Mouse (Mus musculus) midbrain, embryonic 16.5 days (tissue): ENCODE results near the gene Agps. TPM values are rescaled to one million over a fixed set of nuclear protein-coding genes. Genes with fewer than 3 reads are reported as not detected.

Experiments
- ATAC-seq: fragments of 200-750 bp; cut with Nextera tagmentation; 2 replicates; pipeline ENCODE4 v1.8.0; 2017; ENCODE audit warnings: moderate TSS enrichment
- H3K27ac ChIP-seq: fragments of 300-500 bp; sonication (generic); 2 replicates; pipeline ENCODE4 v1.5.1; 2014; ENCODE audit warnings: mild to moderate bottlenecking, low read length, mixed read lengths
- H3K27me3 ChIP-seq: fragments of 300-500 bp; sonication (generic); 2 replicates; pipeline ENCODE4 v1.6.1; 2014; ENCODE audit warnings: low read depth, low read length, mixed read lengths; ENCODE audit not compliant: control insufficient read depth, insufficient read depth
- H3K36me3 ChIP-seq: fragments of 300-500 bp; sonication (generic); 2 replicates; pipeline ENCODE4 v1.6.1; 2014; ENCODE audit warnings: mild to moderate bottlenecking, low read length, moderate library complexity, mixed read lengths; ENCODE audit not compliant: control insufficient read depth, insufficient read depth
- H3K4me1 ChIP-seq: fragments of 300-500 bp; sonication (generic); 2 replicates; pipeline ENCODE4 v1.6.1; 2014; ENCODE audit warnings: mild to moderate bottlenecking, low read length, mixed read lengths; ENCODE audit not compliant: control insufficient read depth, insufficient read depth
- H3K4me2 ChIP-seq: fragments of 300-500 bp; sonication (generic); 2 replicates; pipeline ENCODE4 v1.6.1; 2014; ENCODE audit warnings: mild to moderate bottlenecking, low read length, mixed read lengths
- H3K4me3 ChIP-seq: fragments of 300-500 bp; sonication (generic); 2 replicates; pipeline ENCODE4 v1.5.1; 2014; ENCODE audit warnings: low read depth, mild to moderate bottlenecking, low read length, moderate library complexity, mixed read lengths
- H3K9ac ChIP-seq: fragments of 300-500 bp; sonication (generic); 2 replicates; pipeline ENCODE4 v1.6.1; 2014; ENCODE audit warnings: low read depth, low read length, mixed read lengths
- H3K9me3 ChIP-seq: fragments of 300-500 bp; sonication (generic); replicated peaks from 2 replicates; pipeline ENCODE4 v1.6.1; 2014; ENCODE audit warnings: mild to moderate bottlenecking, low read length, mixed read lengths; ENCODE audit not compliant: control insufficient read depth, poor library complexity, severe bottlenecking
- WGBS: fragments of 180-500 bp; shearing (Covaris S2); extraction: QIAGEN DNeasy Blood & Tissue Kit; methylation state at CpG from one replicate; pipeline ENCODE4 v1.1.7; 2014; 5-methylcytosine and 5-hydroxymethylcytosine counted together
- polyA plus RNA-seq: library from polyadenylated mRNA; unstranded; fragments of >200 nt; fragmentation: Nextera tagmentation; extraction: Ambion mirVana; gene quantifications from 2 replicates; pipeline ENCODE4 v1.2.1, GENCODE M21; 2015

Gene Agps
- polyA plus RNA-seq, 1 experiment from 2014 or later: 26.5 TPM

DNA sequence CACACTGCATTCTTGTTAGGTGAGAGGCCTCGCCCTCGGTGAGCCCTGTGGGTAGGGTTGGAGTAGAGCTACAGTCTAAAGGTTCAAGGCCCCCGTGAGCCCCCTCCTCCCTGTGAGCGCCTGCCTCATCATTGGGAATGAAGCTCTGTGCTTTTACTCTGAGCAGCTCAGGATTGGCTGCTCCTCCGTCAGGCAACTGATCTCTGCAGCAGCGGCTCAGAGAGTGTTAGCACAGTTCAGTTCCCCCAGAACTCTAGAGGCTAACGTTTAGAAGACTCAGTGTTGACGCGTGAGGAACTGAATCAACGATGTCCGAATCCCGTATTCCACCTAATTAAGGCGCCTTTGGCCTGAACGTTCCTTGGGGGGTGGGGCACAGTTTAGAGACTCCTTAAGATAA is 123.7 kb downstream of the Agps start:
- Histone ChIP-seq H3K36me3 (no peaks in the 10 kb centered on the region), H3K4me2 (no peak overlapping the region), H3K4me1 (peaks cover 15% of the 10 kb centered on the region), H3K9ac (no peak overlapping the region), H3K9me3 (no peaks in the 10 kb centered on the region), H3K27me3 (no peaks in the 10 kb centered on the region), H3K27ac (no peak overlapping the region), H3K4me3 (no peak overlapping the region)
- no peak for ATAC-seq
- 49% methylated on average over 14 of the region's 14 CpGs for WGBS

- WGBS: 20% methylated on average over 18 of the region's 18 CpGs
Observed at GRCm38 (mm10) chr2:75959183-75959849, 127.3 kb downstream of the Agps start.

GRCm38 (mm10) chr2:75959850-75960365 is 127.9 kb downstream of the Agps start:
- H3K36me3 ChIP-seq: no peaks in the 10 kb centered on the region
- peak overlapping the region; percentile 9; the same call in 1 of the 2 replicates for H3K4me3 ChIP-seq
- 7% methylated on average over 15 of the region's 15 CpGs for WGBS
- no peaks in the 10 kb centered on the region for H3K27me3 ChIP-seq
- H3K27ac ChIP-seq: peak overlapping the region; percentile 40; the same call in 1 of the 2 replicates
- no peaks in the 10 kb centered on the region for H3K9me3 ChIP-seq
- peak overlapping the region; percentile 48 for H3K4me2 ChIP-seq
- peak; percentile 73; the same call in 1 of the 2 replicates for ATAC-seq
- H3K9ac ChIP-seq: peak overlapping the region; percentile 40
- H3K4me1 ChIP-seq: peaks cover 20% of the 10 kb centered on the region

More at GRCm38 (mm10) chr2:75959183-75959849, 127.3 kb downstream of the Agps start:
- peak overlapping the region; percentile 40; the same call in 1 of the 2 replicates for H3K9ac ChIP-seq
- peak overlapping the region; percentile 40; the same call in 1 of the 2 replicates for H3K27ac ChIP-seq
- peak; percentile 48; the same call in 1 of the 2 replicates for ATAC-seq
- peaks cover 15% of the 10 kb centered on the region for H3K4me1 ChIP-seq
- H3K4me2 ChIP-seq: peak overlapping the region; percentile 48
- H3K27me3 ChIP-seq: no peaks in the 10 kb centered on the region
- no peaks in the 10 kb centered on the region for H3K9me3 ChIP-seq
- peak overlapping the region; percentile 9; the same call in 1 of the 2 replicates for H3K4me3 ChIP-seq
- no peaks in the 10 kb centered on the region for H3K36me3 ChIP-seq

GRCm38 (mm10) chr2:75960366-75961330 is 128.7 kb downstream of the Agps start:
- ATAC-seq: 0 out of 2 replicates have a peak, but pooled peaks have one; percentile 32
- no peak overlapping the region for H3K4me3 ChIP-seq
- H3K27ac ChIP-seq: no peak overlapping the region
- peak overlapping the region; percentile 48 for H3K4me2 ChIP-seq
- H3K9me3 ChIP-seq: no peaks in the 10 kb centered on the region
- 51% methylated on average over 15 of the region's 15 CpGs for WGBS
- H3K4me1 ChIP-seq: peaks cover 21% of the 10 kb centered on the region
- H3K9ac ChIP-seq: peak overlapping the region; percentile 40; the same call in 1 of the 2 replicates
- H3K36me3 ChIP-seq: no peaks in the 10 kb centered on the region
- no peaks in the 10 kb centered on the region for H3K27me3 ChIP-seq

GRCm38 (mm10) chr2:75963211-75963840 is 131.3 kb downstream of the Agps start:
- Histone ChIP-seq H3K9ac (no peak overlapping the region), H3K36me3 (no peaks in the 10 kb centered on the region), H3K27ac (no peak overlapping the region), H3K4me2 (no peak overlapping the region), H3K27me3 (no peaks in the 10 kb centered on the region), H3K4me1 (peaks cover 21% of the 10 kb centered on the region), H3K9me3 (no peaks in the 10 kb centered on the region), H3K4me3 (no peak overlapping the region)
- WGBS: 40% methylated on average over 10 of the region's 10 CpGs
- ATAC-seq: no peak

GRCm38 (mm10) chr2:75964051-75964450 is 132.1 kb downstream of the Agps start:
- Histone ChIP-seq H3K4me2 (peak overlapping the region; percentile 49; the same call in 1 of the 2 replicates), H3K27ac (no peak overlapping the region), H3K4me1 (peaks cover 20% of the 10 kb centered on the region), H3K9me3 (no peaks in the 10 kb centered on the region), H3K36me3 (no peaks in the 10 kb centered on the region), H3K9ac (no peak overlapping the region), H3K4me3 (no peak overlapping the region), H3K27me3 (no peaks in the 10 kb centered on the region)
- ATAC-seq: no peak
- WGBS: 62% methylated on average over 5 of the region's 5 CpGs

GRCm38 (mm10) chr2:75964512-75964911 is 132.5 kb downstream of the Agps start:
- no peaks in the 10 kb centered on the region for H3K9me3 ChIP-seq
- H3K27ac ChIP-seq: no peak overlapping the region
- 16% methylated on average over 14 of the region's 14 CpGs for WGBS
- H3K9ac ChIP-seq: no peak overlapping the region
- H3K36me3 ChIP-seq: no peaks in the 10 kb centered on the region
- H3K4me2 ChIP-seq: peak overlapping the region; percentile 49
- ATAC-seq: peak; percentile 62; the same call in 1 of the 2 replicates
- H3K4me3 ChIP-seq: no peak overlapping the region
- peaks cover 15% of the 10 kb centered on the region for H3K4me1 ChIP-seq
- H3K27me3 ChIP-seq: no peaks in the 10 kb centered on the region

DNA sequence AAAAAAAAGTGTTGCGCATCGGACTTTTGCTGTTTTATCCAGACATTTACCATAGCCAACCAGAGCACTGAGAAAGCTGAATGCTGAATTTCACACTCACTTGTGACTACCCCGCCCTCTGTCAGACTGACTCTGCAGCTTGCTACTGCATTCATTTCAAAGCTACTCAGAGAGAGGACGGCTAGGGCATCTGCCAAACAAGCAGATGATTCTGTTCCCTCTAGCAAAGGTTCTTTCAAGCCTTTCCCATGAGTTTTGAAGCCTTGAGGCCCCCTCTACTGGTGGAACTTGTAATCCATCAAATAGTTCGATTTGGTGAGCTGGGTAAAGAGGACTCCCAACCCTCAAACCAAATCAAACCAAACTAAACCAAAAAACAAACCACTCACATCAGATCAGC is 133.0 kb downstream of the Agps start:
- Histone ChIP-seq H3K4me3 (no peak overlapping the region), H3K4me2 (peak overlapping the region; percentile 49), H3K4me1 (peaks cover 11% of the 10 kb centered on the region), H3K27me3 (no peaks in the 10 kb centered on the region), H3K27ac (no peak overlapping the region), H3K9me3 (no peaks in the 10 kb centered on the region), H3K9ac (no peak overlapping the region), H3K36me3 (no peaks in the 10 kb centered on the region)
- WGBS: 26% methylated on average over 5 of the region's 5 CpGs
- ATAC-seq: peak; percentile 56
